Mouse (Mus musculus) forebrain, embryonic 11.5 days (tissue): Measurements from ENCODE around the gene Ing3. TPM values are rescaled to one million over a fixed set of nuclear protein-coding genes. Genes with fewer than 3 reads are reported as not detected.

Experiments
- ATAC-seq: fragments of 200-750 bp; cut with Nextera tagmentation; replicated peaks from 2 replicates; pipeline ENCODE4 v1.8.0; 2017; ENCODE audit warnings: moderate TSS enrichment; ENCODE audit not compliant: low FRiP score
- DNase-seq: peaks from one replicate; pipeline ENCODE4 v3.0.0-alpha.2; 2017; ENCODE audit warnings: low spot score
- H3K27ac ChIP-seq: fragments of 300-500 bp; sonication (generic); 2 replicates; pipeline ENCODE4 v1.5.1; 2014; ENCODE audit warnings: low read depth, low read length
- H3K27me3 ChIP-seq: fragments of 300-500 bp; sonication (generic); 2 replicates; pipeline ENCODE4 v1.6.1; 2014; ENCODE audit warnings: mild to moderate bottlenecking, low read length, mixed read lengths; ENCODE audit not compliant: control insufficient read depth, insufficient read depth
- H3K36me3 ChIP-seq: fragments of 300-500 bp; sonication (generic); 2 replicates; pipeline ENCODE4 v1.6.1; 2014; ENCODE audit warnings: mild to moderate bottlenecking, low read length, moderate library complexity, mixed read lengths; ENCODE audit not compliant: control insufficient read depth, insufficient read depth
- H3K4me1 ChIP-seq: fragments of 300-500 bp; sonication (generic); replicated peaks from 2 replicates; pipeline ENCODE4 v1.6.1; 2014; ENCODE audit warnings: low read length, mixed read lengths; ENCODE audit not compliant: control insufficient read depth, insufficient read depth
- H3K4me2 ChIP-seq: fragments of 300-500 bp; sonication (generic); 2 replicates; pipeline ENCODE4 v1.6.1; 2014; ENCODE audit warnings: low read depth, mild to moderate bottlenecking, low read length, moderate library complexity, mixed read lengths; ENCODE audit not compliant: severe bottlenecking
- H3K4me3 ChIP-seq: fragments of 300-500 bp; sonication (generic); 2 replicates; pipeline ENCODE4 v1.5.1; 2014; ENCODE audit warnings: low read depth, low read length
- H3K9ac ChIP-seq: fragments of 300-500 bp; sonication (generic); 2 replicates; pipeline ENCODE4 v1.6.1; 2014; ENCODE audit warnings: low read length
- H3K9me3 ChIP-seq: fragments of 300-500 bp; sonication (generic); 2 replicates; pipeline ENCODE4 v1.6.1; 2016; ENCODE audit warnings: low read length, mixed read lengths; ENCODE audit not compliant: control insufficient read depth
- WGBS: fragments of 180-500 bp; shearing (Covaris S2); extraction: QIAGEN DNeasy Blood & Tissue Kit; methylation state at CpG from one replicate; pipeline ENCODE4 v1.1.7; 2014; 5-methylcytosine and 5-hydroxymethylcytosine counted together
- polyA plus RNA-seq: library from polyadenylated mRNA; unstranded; fragments of >200 nt; fragmentation: Nextera tagmentation; extraction: Ambion mirVana; gene quantifications from 2 replicates; pipeline ENCODE4 v1.2.1, GENCODE M21; 2014

The Ing3 gene
- polyA plus RNA-seq: 44.5 and 46.7 TPM in 2 replicates

GRCm38 (mm10) chr6:21949226-21949731, at the start of gene Ing3:
TSS of gene Ing3 (plus strand) at chr6:21949571.
- H3K4me1 ChIP-seq: peaks cover 6% of the 10 kb centered on the region; the same call in 1 of the 2 replicates
- no peaks in the 10 kb centered on the region for H3K27me3 ChIP-seq
- H3K36me3 ChIP-seq: no peaks in the 10 kb centered on the region
- DNase-seq: peak; percentile 98
- WGBS: under 1% methylated on average over 35 of the region's 35 CpGs
- H3K27ac ChIP-seq: peak within 1 kb of the TSS; percentile 96
- no peaks in the 10 kb centered on the region for H3K9me3 ChIP-seq
- ATAC-seq: peak; percentile 98
- peak within 1 kb of the TSS; percentile 73 for H3K4me2 ChIP-seq
- peak within 1 kb of the TSS; percentile 91 for H3K9ac ChIP-seq
- H3K4me3 ChIP-seq: peak within 1 kb of the TSS; percentile 72

- no peak overlapping the region for H3K9ac ChIP-seq
- H3K4me2 ChIP-seq: no peak overlapping the region
- H3K36me3 ChIP-seq: no peaks in the 10 kb centered on the region
- no peaks in the 10 kb centered on the region for H3K4me1 ChIP-seq
- H3K27me3 ChIP-seq: no peaks in the 10 kb centered on the region
- no peaks in the 10 kb centered on the region for H3K9me3 ChIP-seq
- DNase-seq (no peak), ATAC-seq (no peak)
- H3K27ac ChIP-seq: no peak overlapping the region
- H3K4me3 ChIP-seq: no peak overlapping the region
Measured at GRCm38 (mm10) chr6:21909720-21910119, 39.7 kb upstream of the Ing3 start.

- DNase-seq (no peak), ATAC-seq (no peak)
- 94% methylated on average over 6 of the region's 6 CpGs for WGBS
- no peak overlapping the region for H3K27ac ChIP-seq
- no peak overlapping the region for H3K4me2 ChIP-seq
- no peaks in the 10 kb centered on the region for H3K4me1 ChIP-seq
- no peaks in the 10 kb centered on the region for H3K36me3 ChIP-seq
- H3K4me3 ChIP-seq: no peak overlapping the region
- H3K9ac ChIP-seq: no peak overlapping the region
- H3K9me3 ChIP-seq: no peaks in the 10 kb centered on the region
- no peaks in the 10 kb centered on the region for H3K27me3 ChIP-seq
Measured at GRCm38 (mm10) chr6:21910804-21911203, 38.6 kb upstream of the Ing3 start.

- Histone ChIP-seq H3K27ac (no peak overlapping the region), H3K4me1 (no peaks in the 10 kb centered on the region), H3K27me3 (no peaks in the 10 kb centered on the region), H3K9ac (no peak overlapping the region), H3K4me2 (no peak overlapping the region), H3K4me3 (no peak overlapping the region), H3K36me3 (no peaks in the 10 kb centered on the region), H3K9me3 (no peaks in the 10 kb centered on the region)
- DNase-seq: no peak
- ATAC-seq: no peak
- WGBS: 93% methylated on average over 2 of the region's 2 CpGs
Measured at GRCm38 (mm10) chr6:21916591-21916990, 32.8 kb upstream of the Ing3 start.

- no peak overlapping the region for H3K9ac ChIP-seq
Measured at GRCm38 (mm10) chr6:21924150-21924549, 25.2 kb upstream of the Ing3 start.

GRCm38 (mm10) chr6:21937981-21938635, 11.3 kb upstream of the Ing3 start:
- H3K36me3 ChIP-seq: no peaks in the 10 kb centered on the region
- H3K4me3 ChIP-seq: no peak overlapping the region
- H3K4me1 ChIP-seq: no peaks in the 10 kb centered on the region
- H3K27ac ChIP-seq: no peak overlapping the region
- DNase-seq (no peak), ATAC-seq (no peak)
- H3K4me2 ChIP-seq: no peak overlapping the region
- H3K9ac ChIP-seq: no peak overlapping the region
- no peaks in the 10 kb centered on the region for H3K9me3 ChIP-seq
- 85% methylated on average over 4 of the region's 4 CpGs for WGBS
- H3K27me3 ChIP-seq: no peaks in the 10 kb centered on the region

More at GRCm38 (mm10) chr6:21924150-21924549, 25.2 kb upstream of the Ing3 start:
- Histone ChIP-seq H3K4me2 (no peak overlapping the region), H3K27ac (no peak overlapping the region), H3K27me3 (no peaks in the 10 kb centered on the region), H3K36me3 (no peaks in the 10 kb centered on the region), H3K4me3 (no peak overlapping the region), H3K4me1 (no peaks in the 10 kb centered on the region), H3K9me3 (no peaks in the 10 kb centered on the region)
- ATAC-seq: no peak
- 48% methylated on average over 1 of the region's 1 CpGs for WGBS
- no peak for DNase-seq

- no peaks in the 10 kb centered on the region for H3K9me3 ChIP-seq
- H3K4me3 ChIP-seq: peak overlapping the region; percentile 72
- H3K27ac ChIP-seq: peak overlapping the region; percentile 96
- peak; percentile 98 for DNase-seq
- ATAC-seq: peak; percentile 97
- H3K27me3 ChIP-seq: no peaks in the 10 kb centered on the region
- peak overlapping the region; percentile 91 for H3K9ac ChIP-seq
- no peaks in the 10 kb centered on the region for H3K36me3 ChIP-seq
- peaks cover 6% of the 10 kb centered on the region; the same call in 1 of the 2 replicates for H3K4me1 ChIP-seq
- peak overlapping the region; percentile 73 for H3K4me2 ChIP-seq
- WGBS: under 1% methylated on average over 66 of the region's 68 CpGs
Measured at GRCm38 (mm10) chr6:21949771-21950448, 539 bp downstream of the Ing3 start.

GRCm38 (mm10) chr6:21950676-21951075, 1.3 kb downstream of the Ing3 start:
- Histone ChIP-seq H3K4me2 (peak overlapping the region; percentile 73), H3K27ac (no peak overlapping the region), H3K9me3 (no peaks in the 10 kb centered on the region), H3K36me3 (no peaks in the 10 kb centered on the region), H3K9ac (peak overlapping the region; percentile 91), H3K27me3 (no peaks in the 10 kb centered on the region), H3K4me1 (peaks cover 6% of the 10 kb centered on the region; the same call in 1 of the 2 replicates), H3K4me3 (peak overlapping the region; percentile 72)
- DNase-seq (no peak), ATAC-seq (no peak)
- 91% methylated on average over 2 of the region's 2 CpGs for WGBS
